Mouse (Mus musculus) Patski (cell line): ENCODE measurements at regions not wholly inside any gene's neighbourhood (a gene's known extent, or its start where the extent isn't known, plus 50 kb on each side); places are given as distances from the start of the nearest gene placed in this dataset.

Source experiments
- ATAC-seq: fragments of 100-300 bp; one replicate; pipeline ENCODE4 v1.8.0; 2021
- CTCF ChIA-PET: fragments of 350-600 bp; sonication (Branson Sonifier 250); formaldehyde crosslinking; loops from one replicate; lab custom pipeline; 2022; ENCODE audit warnings: inconsistent platforms; lab: Charles Lee
- POLR2A ChIA-PET: fragments of 350-600 bp; sonication (Branson Sonifier 250); formaldehyde crosslinking; loops from one replicate; lab custom pipeline; 2022; ENCODE audit warnings: antibody characterized with exemption, inconsistent platforms; lab: Charles Lee
- DNase-seq: peaks from one replicate; pipeline ENCODE4 v3.0.0-alpha.2; 2011; ENCODE audit warnings: low read depth, low spot score
- H3K27me3 ChIP-seq: fragments of 371-371 bp; one replicate; pipeline ENCODE4 v1.5.1; 2021
- CTCF ChIP-seq: fragments of 100-300 bp; IDR thresholded peaks from one replicate; pipeline ENCODE4 v1.5.1; 2021
- in situ Hi-C: fragments of 300-500 bp; cut with MboI; formaldehyde crosslinking; loops from 3 replicates; pipeline ENCODE4 v1.11.1; 2018; ENCODE audit warnings: low pct_unique_long_range_greater_than_20kb, mixed read lengths

- CTCF ChIA-PET, result interaction anchor here (0.8 to 2.5 kb wide), 5 partner anchors 16 to 393 kb away, joined by 3 to 6 read pairs (median 5); no protein-coding TSS in a partner anchor
- in situ Hi-C loops, result loop anchor here (10.0 kb wide), 1 partner anchor 583 kb away; no protein-coding TSS in a partner anchor
Measured at GRCm38 (mm10) chr3:38047445-38047844, 323.2 kb upstream of the Gm5148 start.

GRCm38 (mm10) chr3:38046611-38047010 is 322.3 kb upstream of the Gm5148 start:
- in situ Hi-C loops, result loop anchor here (10.0 kb wide), 1 partner anchor 582 kb away; no protein-coding TSS in a partner anchor
- ChIA-PET POLR2A (interaction anchor here (1.2 kb wide), 1 partner anchor 110 kb away, joined by 6 read pairs; no protein-coding TSS in a partner anchor), CTCF (interaction anchor here (0.7 to 2.0 kb wide), 9 partner anchors 11 to 230 kb away, joined by 3 to 6 read pairs (median 3); no protein-coding TSS in a partner anchor)
- no peak for ATAC-seq
- H3K27me3 ChIP-seq, result no peaks in the 10 kb centered on the region
- TF ChIP-seq CTCF, result no peak
- no peak for DNase-seq

More at GRCm38 (mm10) chr3:38047445-38047844, 323.2 kb upstream of the Gm5148 start:
- POLR2A ChIA-PET, result no interaction called here
- no peaks in the 10 kb centered on the region for H3K27me3 ChIP-seq
- no peak for DNase-seq
- ATAC-seq, result no peak
- no peak for TF ChIP-seq CTCF

GRCm38 (mm10) chr3:38045989-38046388 is 321.7 kb upstream of the Gm5148 start:
- in situ Hi-C loops, result loop anchor here (10.0 kb wide), 1 partner anchor 581 kb away; no protein-coding TSS in a partner anchor
- DNase-seq, result peak; percentile 43
- ATAC-seq, result no peak
- no peaks in the 10 kb centered on the region for H3K27me3 ChIP-seq
- ChIA-PET POLR2A (interaction anchor here (1.2 kb wide), 1 partner anchor 109 kb away, joined by 6 read pairs; no protein-coding TSS in a partner anchor), CTCF (interaction anchor here (0.7 to 2.0 kb wide), 10 partner anchors 10 to 229 kb away, joined by 3 to 6 read pairs (median 3); no protein-coding TSS in a partner anchor)
- TF ChIP-seq CTCF, result no peak

GRCm38 (mm10) chr3:38045523-38045922 is 321.2 kb upstream of the Gm5148 start:
- DNase-seq (no peak), ATAC-seq (peak; percentile 24)
- TF ChIP-seq CTCF, result peak; percentile 80
- CTCF ChIA-PET, result interaction anchor here (0.7 to 2.0 kb wide), 8 partner anchors 10 to 229 kb away, joined by 3 to 5 read pairs (median 3); no protein-coding TSS in a partner anchor
- no peaks in the 10 kb centered on the region for H3K27me3 ChIP-seq
- in situ Hi-C loops, result loop anchor here (10.0 kb wide), 1 partner anchor 581 kb away; no protein-coding TSS in a partner anchor
- POLR2A ChIA-PET, result interaction anchor here (1.2 kb wide), 1 partner anchor 109 kb away, joined by 6 read pairs; no protein-coding TSS in a partner anchor

GRCm38 (mm10) chr3:38044338-38044737 is 320.0 kb upstream of the Gm5148 start:
- no peaks in the 10 kb centered on the region for H3K27me3 ChIP-seq
- DNase-seq (no peak), ATAC-seq (no peak)
- ChIA-PET POLR2A (no interaction called here), CTCF (interaction anchor here (1.3 to 1.9 kb wide), 2 partner anchors 10 to 92 kb away, joined by 3 to 4 read pairs; no protein-coding TSS in a partner anchor)
- TF ChIP-seq CTCF, result no peak
- in situ Hi-C loops, result loop anchor here (10.0 kb wide), 1 partner anchor 580 kb away; no protein-coding TSS in a partner anchor

GRCm38 (mm10) chr3:38042614-38043013 is 318.3 kb upstream of the Gm5148 start:
- in situ Hi-C loops, result loop anchor here (10.0 kb wide), 1 partner anchor 578 kb away; no protein-coding TSS in a partner anchor
- H3K27me3 ChIP-seq, result no peaks in the 10 kb centered on the region
- ChIA-PET CTCF (interaction anchor here (1.3 kb wide), 1 partner anchor 80 kb away, joined by 4 read pairs; no protein-coding TSS in a partner anchor), POLR2A (interaction anchor here (0.6 kb wide), 1 partner anchor 164 kb away, joined by 5 read pairs; no protein-coding TSS in a partner anchor)
- TF ChIP-seq CTCF, result no peak
- no peak for ATAC-seq
- DNase-seq, result no peak

GRCm38 (mm10) chr3:38036131-38036530 is 311.8 kb upstream of the Gm5148 start:
- ATAC-seq (no peak), DNase-seq (no peak)
- TF ChIP-seq CTCF, result no peak
- no peaks in the 10 kb centered on the region for H3K27me3 ChIP-seq
- ChIA-PET POLR2A (no interaction called here), CTCF (interaction anchor here (1.0 to 1.2 kb wide), 2 partner anchors 10 to 82 kb away, joined by 3 read pairs; no protein-coding TSS in a partner anchor)
- in situ Hi-C loops, result no loop called here

GRCm38 (mm10) chr3:38034138-38034537 is 309.8 kb upstream of the Gm5148 start:
- CTCF ChIA-PET, result interaction anchor here (0.8 to 1.7 kb wide), 7 partner anchors 10 to 58 kb away, joined by 3 to 5 read pairs (median 4); no protein-coding TSS in a partner anchor
- ATAC-seq, result no peak

GRCm38 (mm10) chr3:38014768-38015167 is 290.5 kb upstream of the Gm5148 start:
- no peaks in the 10 kb centered on the region for H3K27me3 ChIP-seq
- DNase-seq (no peak), ATAC-seq (no peak)
- POLR2A ChIA-PET, result no interaction called here
- in situ Hi-C loops, result no loop called here
- CTCF ChIA-PET, result interaction anchor here (1.2 to 2.2 kb wide), 3 partner anchors 15 to 20 kb away, joined by 3 to 6 read pairs (median 3); no protein-coding TSS in a partner anchor
- no peak for TF ChIP-seq CTCF

More at GRCm38 (mm10) chr3:38034138-38034537, 309.8 kb upstream of the Gm5148 start:
- in situ Hi-C loops, result no loop called here
- no peak for DNase-seq
- H3K27me3 ChIP-seq, result no peaks in the 10 kb centered on the region
- TF ChIP-seq CTCF, result no peak
- POLR2A ChIA-PET, result no interaction called here

GRCm38 (mm10) chr3:38009168-38009567 is 284.9 kb upstream of the Gm5148 start:
- DNase-seq, result no peak
- POLR2A ChIA-PET, result no interaction called here
- in situ Hi-C loops, result no loop called here
- H3K27me3 ChIP-seq, result no peaks in the 10 kb centered on the region
- ATAC-seq, result no peak
- CTCF ChIA-PET, result interaction anchor here (1.0 to 1.3 kb wide), 4 partner anchors 9 to 38 kb away, joined by 3 to 4 read pairs (median 4); no protein-coding TSS in a partner anchor
- TF ChIP-seq CTCF, result no peak
